30 mouse cellular contexts compared by ENCODE assay signal in the genomic region with DNA sequence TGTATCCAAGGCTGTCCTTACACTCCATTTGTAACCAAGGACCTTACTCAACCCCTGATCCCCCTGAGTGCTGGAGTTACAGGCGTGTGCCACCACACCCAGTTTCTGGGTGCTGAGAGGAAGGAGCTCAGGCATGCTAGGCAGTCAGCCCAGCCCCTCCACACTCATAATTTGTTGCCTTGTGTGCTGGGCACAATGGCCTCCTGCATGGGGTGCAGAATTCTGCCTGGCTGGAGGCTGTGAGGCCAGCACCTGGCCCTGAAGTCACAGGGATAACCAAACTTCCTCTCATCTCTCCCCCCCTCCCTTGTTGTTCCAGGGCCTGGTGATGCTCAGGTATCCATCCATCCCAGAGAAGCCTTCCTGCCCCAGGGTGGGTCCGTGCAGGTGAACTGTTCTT. TPM values are rescaled to one million over a fixed set of nuclear protein-coding genes. Genes with fewer than 3 reads are reported as not detected.
"Had no signal": no experiment of that assay in that cellular context is flagged by ENCODE, and none has a peak within 500 bp of the region (broad histone marks: within the 10 kb centered on the region; RNA-seq: fewer than 3 reads in every experiment).

No protein-coding gene starts in this region.

- H3K9me3 ChIP-seq: heart, embryonic 10.5 days; heart, embryonic 13.5 days; hindbrain, embryonic 13.5 days; hindbrain, embryonic 15.5 days; kidney, embryonic 15.5 days; limb, embryonic 13.5 days; limb, embryonic 15.5 days had no signal

- H3K4me2 ChIP-seq: heart, embryonic 13.5 days; hindbrain, embryonic 13.5 days; hindbrain, embryonic 15.5 days; kidney, embryonic 15.5 days; limb, embryonic 13.5 days; limb, embryonic 15.5 days; liver, embryonic 11.5 days had no signal

- ATAC-seq: forebrain, postnatal 0 days; hindbrain, postnatal 0 days; intestine, embryonic 16.5 days had no signal

- H3K4me3 ChIP-seq: gastrocnemius, adult 2 months; heart, embryonic 10.5 days; heart, embryonic 13.5 days; hindbrain, embryonic 13.5 days; hindbrain, embryonic 15.5 days; kidney, embryonic 15.5 days; limb, embryonic 13.5 days; limb, embryonic 15.5 days had no signal

- DNase-seq: forebrain, postnatal 0 days; gastrocnemius, adult 2 months; gastrocnemius, postnatal 10 days; gastrocnemius, postnatal 25 days; heart, adult 18-20 months; heart, postnatal 10 days; kidney, adult 11 months; kidney, adult 2 months; kidney, adult 9 months; kidney, postnatal 14 days; kidney, postnatal 36 days; layer of hippocampus, adult 9-11 months; layer of hippocampus, postnatal 36 days; left cerebral cortex, postnatal 4 days had no signal

- H3K27ac ChIP-seq: gastrocnemius, adult 2 months; heart, embryonic 10.5 days; heart, embryonic 13.5 days; hindbrain, embryonic 13.5 days; hindbrain, embryonic 15.5 days; hindbrain, postnatal 0 days; kidney, embryonic 15.5 days; kidney, postnatal 0 days; limb, embryonic 13.5 days; limb, embryonic 15.5 days; liver, embryonic 14.5 days had no signal

- H3K36me3 ChIP-seq: heart, embryonic 10.5 days; heart, embryonic 13.5 days; hindbrain, embryonic 13.5 days; hindbrain, embryonic 15.5 days; kidney, embryonic 15.5 days; limb, embryonic 13.5 days had no signal

- H3K9ac ChIP-seq: forebrain, postnatal 0 days; heart, embryonic 13.5 days; hindbrain, embryonic 13.5 days; hindbrain, embryonic 15.5 days; kidney, embryonic 15.5 days; limb, embryonic 13.5 days; limb, embryonic 15.5 days; liver, embryonic 14.5 days had no signal

RNA-seq across cellular contexts. Expression of a gene that starts 10.6 kb away (rescaled TPM):
- total RNA-seq: forebrain, postnatal 0 days; hindbrain, postnatal 0 days; left cerebral cortex, postnatal 4 days had no signal
- polyA plus RNA-seq: forebrain, postnatal 0 days; hindbrain, embryonic 15.5 days had no signal

RNA-seq across cellular contexts. Expression of a gene that starts 13.3 kb away (rescaled TPM):
- total RNA-seq: gastrocnemius, adult 2 months; gastrocnemius, postnatal 25 days; heart, adult 18-20 months; heart, postnatal 25 days; hematopoietic stem cell, adult 5-6 weeks had no signal
- polyA plus RNA-seq: hindbrain, embryonic 11.5 days; limb, embryonic 11.5 days had no signal
